Mouse (Mus musculus): ENCODE data around the gene Pithd1.
"Not testable (repeated sequence)": the region's sequence is repeated elsewhere in the genome, so short reads cannot be mapped to it uniquely, and the experiment has no call there.

The Pithd1 gene

GRCm38 (mm10) chr4:135986301-135986942 lies 642 bp downstream of the Pithd1 start:
- DNase-seq (ENCODE audit: low read depth, low spot score) = no peak

- DNase-seq (ENCODE audit: low read depth, low spot score) = no peak
Observed at GRCm38 (mm10) chr4:135985769-135986168, 1.3 kb downstream of the Pithd1 start.

GRCm38 (mm10) chr4:135985193-135985592 lies 1.9 kb downstream of the Pithd1 start:
- DNase-seq (ENCODE audit: low read depth, low spot score) = no peak

- DNase-seq (ENCODE audit: low read depth, low spot score) = no peak
Observed at GRCm38 (mm10) chr4:135984556-135984955, 2.5 kb downstream of the Pithd1 start.

GRCm38 (mm10) chr4:135981524-135982063 lies 5.5 kb downstream of the Pithd1 start:
- no peak for DNase-seq (ENCODE audit: low read depth, low spot score)

- DNase-seq (ENCODE audit: low read depth, low spot score) = not testable (repeated sequence)
Observed at GRCm38 (mm10) chr4:135980223-135980622, 6.8 kb downstream of the Pithd1 start.

GRCm38 (mm10) chr4:135976146-135976545 lies 10.9 kb downstream of the Pithd1 start:
- no peak for DNase-seq (ENCODE audit: low read depth, low spot score)

GRCm38 (mm10) chr4:135972911-135973811 lies 13.9 kb downstream of the Pithd1 start:
- no peak for DNase-seq (ENCODE audit: low read depth, low spot score)

GRCm38 (mm10) chr4:135972556-135972906 lies 14.5 kb downstream of the Pithd1 start, which contains the start of gene Lypla2:
Gene Lypla2, minus strand, starts transcription at chr4:135972626.
- DNase-seq (ENCODE audit: low read depth, low spot score) = peak; percentile 74

- DNase-seq (ENCODE audit: low read depth, low spot score) = no peak
Observed at GRCm38 (mm10) chr4:135971805-135972555, 15.1 kb downstream of the Pithd1 start.

- no peak for DNase-seq (ENCODE audit: low read depth, low spot score)
Observed at GRCm38 (mm10) chr4:135970585-135970984, 16.5 kb downstream of the Pithd1 start.

- DNase-seq (ENCODE audit: low read depth, low spot score) = no peak
Observed at GRCm38 (mm10) chr4:135969070-135969750, 17.9 kb downstream of the Pithd1 start.

- DNase-seq (ENCODE audit: low read depth, low spot score) = no peak
Observed at GRCm38 (mm10) chr4:135968271-135968869, 18.7 kb downstream of the Pithd1 start.

- no peak for DNase-seq (ENCODE audit: low read depth, low spot score)
Observed at GRCm38 (mm10) chr4:135967086-135967760, 19.8 kb downstream of the Pithd1 start.

- DNase-seq (ENCODE audit: low read depth, low spot score) = no peak
Observed at GRCm38 (mm10) chr4:135966283-135966682, 20.8 kb downstream of the Pithd1 start.

- no peak for DNase-seq (ENCODE audit: low read depth, low spot score)
Observed at GRCm38 (mm10) chr4:135965113-135965512, 22.0 kb downstream of the Pithd1 start.

- DNase-seq (ENCODE audit: low read depth, low spot score) = no peak
Observed at GRCm38 (mm10) chr4:135964426-135964825, 22.6 kb downstream of the Pithd1 start.

GRCm38 (mm10) chr4:135963457-135964193 lies 23.4 kb downstream of the Pithd1 start, which contains the start of gene Gale:
Gene Gale, plus strand, starts transcription at chr4:135963727.
- DNase-seq (ENCODE audit: low read depth, low spot score) = peak; percentile 99

- DNase-seq (ENCODE audit: low read depth, low spot score) = peak; percentile 41
Observed at GRCm38 (mm10) chr4:135962946-135963345, 24.1 kb downstream of the Pithd1 start.

Data from mesoderm, embryonic 11.5 days (tissue).